Mouse (Mus musculus) heart, embryonic 14.5 days (tissue): ENCODE data around the gene Sbno2. TPM values are rescaled to one million over a fixed set of nuclear protein-coding genes. Genes with fewer than 3 reads are reported as not detected.

Experiments
- ATAC-seq: fragments of 200-750 bp; cut with Nextera tagmentation; 2 replicates; pipeline ENCODE4 v1.8.0; 2017; ENCODE audit warnings: low read depth, moderate TSS enrichment; ENCODE audit not compliant: insufficient number of reproducible peaks, insufficient read depth, low FRiP score
- H3K27ac ChIP-seq, 2 experiments: fragments of 200-500 bp in 1 of 2; fragments of 300-500 bp in 1 of 2; sonication (generic) in 1 of 2; replicated peaks in 1 of 2; 2 replicates each; pipeline ENCODE4 v1.5.1; 2012 to 2014; ENCODE audit warnings: low read depth in 2 of 2, low read length in 2 of 2, control low read depth in 1 of 2, mild to moderate bottlenecking in 1 of 2, mixed read lengths in 1 of 2; ENCODE audit not compliant: control insufficient read depth in 1 of 2, insufficient read depth in 1 of 2
- H3K27me3 ChIP-seq: fragments of 300-500 bp; sonication (generic); 2 replicates; pipeline ENCODE4 v1.6.1; 2014; ENCODE audit warnings: mild to moderate bottlenecking, low read length, control low read depth; ENCODE audit not compliant: control insufficient read depth, insufficient read depth
- H3K36me3 ChIP-seq: fragments of 300-500 bp; sonication (generic); 2 replicates; pipeline ENCODE4 v1.6.1; 2014; ENCODE audit warnings: mild to moderate bottlenecking, control low read depth, low read length, mixed read lengths; ENCODE audit not compliant: control insufficient read depth, insufficient read depth
- H3K4me1 ChIP-seq, 2 experiments: fragments of 200-500 bp in 1 of 2; fragments of 300-500 bp in 1 of 2; sonication (generic) in 1 of 2; 2 replicates each; pipeline ENCODE4 v1.6.1; 2012 to 2014; ENCODE audit warnings: low read length in 2 of 2, control low read depth in 1 of 2, mixed read lengths in 1 of 2; ENCODE audit not compliant: control insufficient read depth in 2 of 2, insufficient read depth in 2 of 2
- H3K4me2 ChIP-seq: fragments of 300-500 bp; sonication (generic); 2 replicates; pipeline ENCODE4 v1.6.1; 2014; ENCODE audit warnings: mild to moderate bottlenecking, low read length
- H3K4me3 ChIP-seq, 2 experiments: fragments of 200-500 bp in 1 of 2; fragments of 300-500 bp in 1 of 2; sonication (generic) in 1 of 2; 2 replicates each; pipeline ENCODE4 v1.5.1; 2012 to 2014; ENCODE audit warnings: low read length in 2 of 2, mild to moderate bottlenecking in 2 of 2, control low read depth in 1 of 2, low read depth in 1 of 2, moderate library complexity in 1 of 2; ENCODE audit not compliant: control insufficient read depth in 1 of 2, insufficient read depth in 1 of 2
- H3K9ac ChIP-seq: fragments of 300-500 bp; sonication (generic); 2 replicates; pipeline ENCODE4 v1.6.1; 2014; ENCODE audit warnings: mild to moderate bottlenecking, low read length
- H3K9me3 ChIP-seq: fragments of 300-500 bp; sonication (generic); 2 replicates; pipeline ENCODE4 v1.6.1; 2016; ENCODE audit warnings: low read length, control low read depth; ENCODE audit not compliant: control insufficient read depth
- WGBS: fragments of 180-500 bp; shearing (Covaris S2); extraction: QIAGEN DNeasy Blood & Tissue Kit; methylation state at CpG from one replicate; pipeline ENCODE4 v1.1.7; 2014; 5-methylcytosine and 5-hydroxymethylcytosine counted together
- polyA plus RNA-seq: library from polyadenylated mRNA; unstranded; fragments of >200 nt; fragmentation: Nextera tagmentation; extraction: Ambion mirVana; gene quantifications from 2 replicates; pipeline ENCODE4 v1.2.1, GENCODE M21; 2014

Sbno2 gene
- polyA plus RNA-seq, 1 experiment from 2014 or later = 9.5 TPM

GRCm38 (mm10) chr10:80063877-80064650 is 41.3 kb downstream of the Sbno2 start:
- Histone ChIP-seq H3K9me3 (no peaks in the 10 kb centered on the region), H3K4me2 (no peak overlapping the region), H3K36me3 (peaks cover 76% of the 10 kb centered on the region), H3K27ac (no peak overlapping the region), H3K4me1 (no peaks in the 10 kb centered on the region), H3K27me3 (no peaks in the 10 kb centered on the region), H3K4me3 (no peak overlapping the region), H3K9ac (no peak overlapping the region)
- 77% methylated on average over 23 of the region's 23 CpGs for WGBS
- no peak for ATAC-seq

GRCm38 (mm10) chr10:80063104-80063503 is 42.3 kb downstream of the Sbno2 start:
- H3K27me3 ChIP-seq = no peaks in the 10 kb centered on the region
- no peak overlapping the region for H3K4me2 ChIP-seq
- WGBS = 92% methylated on average over 5 of the region's 5 CpGs
- H3K36me3 ChIP-seq = peaks cover 86% of the 10 kb centered on the region
- no peaks in the 10 kb centered on the region for H3K9me3 ChIP-seq
- no peak overlapping the region for H3K4me3 ChIP-seq
- H3K4me1 ChIP-seq = no peaks in the 10 kb centered on the region
- no peak overlapping the region for H3K9ac ChIP-seq
- no peak overlapping the region for H3K27ac ChIP-seq
- ATAC-seq = no peak

DNA sequence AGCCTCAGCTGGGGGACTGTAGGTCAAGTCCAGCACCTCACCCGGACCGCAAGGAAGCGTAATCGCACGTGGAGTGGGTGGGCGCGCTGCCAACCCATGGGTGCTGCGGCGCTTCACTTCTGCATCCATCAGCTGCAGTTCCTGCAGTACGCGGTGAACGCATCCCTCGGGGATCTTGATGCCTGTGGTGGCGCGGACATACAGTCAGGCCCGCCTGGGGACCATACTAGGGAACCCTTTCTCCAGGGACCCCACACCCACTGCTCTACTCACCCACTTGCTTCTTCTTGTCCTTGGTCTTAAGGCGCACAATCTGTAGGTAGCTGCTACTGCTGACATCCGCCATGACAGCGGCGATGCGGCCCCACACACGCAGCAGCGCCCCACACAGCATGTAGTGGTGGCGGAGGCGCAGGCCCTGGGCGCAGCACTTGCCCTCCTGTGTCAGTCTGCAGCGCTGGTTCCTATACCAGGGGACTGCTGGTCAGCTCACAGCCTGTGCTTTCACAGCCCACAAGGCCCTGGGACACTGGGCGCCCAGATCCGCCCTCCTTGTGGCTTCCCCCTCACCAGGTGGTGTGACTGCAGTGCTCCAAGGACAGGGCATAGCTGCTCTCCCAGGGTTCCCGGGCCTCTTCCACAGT is 47.6 kb downstream of the Sbno2 start:
- peaks cover 79% of the 10 kb centered on the region for H3K36me3 ChIP-seq
- H3K4me2 ChIP-seq = no peak overlapping the region
- WGBS = 75% methylated on average over 30 of the region's 30 CpGs

DNA sequence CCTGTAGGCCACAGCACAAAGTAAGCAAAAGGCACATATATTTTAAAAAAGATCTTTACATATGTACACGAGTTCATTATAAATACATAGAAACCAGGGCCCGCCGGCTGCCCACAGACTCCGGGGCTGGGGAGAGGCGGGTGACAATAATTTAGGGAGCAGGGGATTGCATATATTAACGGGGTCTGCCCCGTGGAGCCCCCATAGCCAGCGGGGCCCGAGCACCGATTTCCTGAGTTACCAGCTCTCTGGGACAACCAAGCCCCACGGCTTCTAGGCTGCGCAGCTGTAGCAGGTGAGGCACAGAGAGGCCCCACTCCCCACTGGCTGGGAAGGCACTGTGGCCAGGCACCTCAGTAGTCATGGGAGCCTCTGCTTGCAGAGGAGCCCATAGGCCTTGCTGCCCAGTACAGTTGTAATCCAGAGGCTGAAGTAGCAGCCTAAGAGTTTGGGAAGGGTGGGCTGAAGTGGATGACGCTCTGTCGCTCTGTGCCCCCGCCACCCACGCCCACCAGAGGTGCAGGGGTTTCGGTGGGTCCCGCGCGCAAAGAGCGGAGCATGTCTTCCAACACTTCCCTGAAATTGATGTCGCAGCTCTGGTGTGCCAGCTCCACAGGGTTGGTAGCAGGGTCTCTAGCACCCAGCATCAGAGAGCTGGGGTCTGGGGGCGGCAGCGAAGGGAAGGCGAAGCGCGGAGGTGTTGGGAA is 48.2 kb downstream of the Sbno2 start:
- peaks cover 72% of the 10 kb centered on the region for H3K36me3 ChIP-seq
- no peak overlapping the region for H3K27ac ChIP-seq
- no peak overlapping the region for H3K4me2 ChIP-seq
- no peak overlapping the region for H3K9ac ChIP-seq
- no peaks in the 10 kb centered on the region for H3K9me3 ChIP-seq
- ATAC-seq = no peak
- peaks cover 9 to 25% of the 10 kb centered on the region in 2 experiments for H3K4me1 ChIP-seq
- no peak overlapping the region for H3K4me3 ChIP-seq
- 88% methylated on average over 27 of the region's 27 CpGs for WGBS
- H3K27me3 ChIP-seq = no peaks in the 10 kb centered on the region

More for the DNA sequence above, 47.6 kb downstream of the Sbno2 start:
- Histone ChIP-seq H3K4me3 (no peak overlapping the region), H3K4me1 (peaks cover 5 to 18% of the 10 kb centered on the region in 2 experiments; a peak in 3 of 4 replicates), H3K27me3 (no peaks in the 10 kb centered on the region), H3K9ac (no peak overlapping the region), H3K9me3 (no peaks in the 10 kb centered on the region), H3K27ac (no peak overlapping the region)
- ATAC-seq = no peak

- ATAC-seq = no peak
- no peaks in the 10 kb centered on the region for H3K9me3 ChIP-seq
- no peak overlapping the region for H3K4me2 ChIP-seq
- H3K27ac ChIP-seq = no peak overlapping the region
- no peak overlapping the region for H3K9ac ChIP-seq
- no peaks in the 10 kb centered on the region for H3K27me3 ChIP-seq
- H3K36me3 ChIP-seq = peaks cover 66% of the 10 kb centered on the region
- WGBS = 90% methylated on average over 4 of the region's 4 CpGs
- H3K4me3 ChIP-seq = no peak overlapping the region
- peaks cover 14 to 31% of the 10 kb centered on the region in 2 experiments for H3K4me1 ChIP-seq
Measured at GRCm38 (mm10) chr10:80056506-80056905, 48.9 kb downstream of the Sbno2 start.

- no peak overlapping the region for H3K27ac ChIP-seq
- H3K4me2 ChIP-seq = no peak overlapping the region
- 53% methylated on average over 9 of the region's 10 CpGs for WGBS
Measured at GRCm38 (mm10) chr10:80055891-80056290, 49.5 kb downstream of the Sbno2 start.

GRCm38 (mm10) chr10:80055364-80055763 is 50.0 kb downstream of the Sbno2 start:
- Histone ChIP-seq H3K9me3 (no peaks in the 10 kb centered on the region), H3K27ac (0 out of 4 replicates have a peak overlapping the region, but pooled peaks of 1 of the 2 experiments have one; percentile 6), H3K4me2 (peak overlapping the region; percentile 88), H3K27me3 (no peaks in the 10 kb centered on the region), H3K4me1 (peaks cover 16 to 39% of the 10 kb centered on the region in 2 experiments), H3K9ac (peak overlapping the region; percentile 54), H3K36me3 (peaks cover 55% of the 10 kb centered on the region), H3K4me3 (peak overlapping the region in 1 of 2 experiments; percentile 88; a peak in 2 of 4 replicates)
- no peak for ATAC-seq
- 77% methylated on average over 5 of the region's 5 CpGs for WGBS

More at GRCm38 (mm10) chr10:80055891-80056290, 49.5 kb downstream of the Sbno2 start:
- peaks cover 14 to 38% of the 10 kb centered on the region in 2 experiments for H3K4me1 ChIP-seq
- H3K36me3 ChIP-seq = peaks cover 60% of the 10 kb centered on the region
- ATAC-seq = no peak
- H3K27me3 ChIP-seq = no peaks in the 10 kb centered on the region
- H3K4me3 ChIP-seq = no peak overlapping the region
- no peaks in the 10 kb centered on the region for H3K9me3 ChIP-seq
- H3K9ac ChIP-seq = no peak overlapping the region; the same call in 1 of the 2 replicates
